Mouse (Mus musculus) embryonic facial prominence, embryonic 14.5 days (tissue): ENCODE measurements around the gene Prickle1. TPM values are rescaled to one million over a fixed set of nuclear protein-coding genes. Genes with fewer than 3 reads are reported as not detected.

Experiments
- ATAC-seq: fragments of 200-750 bp; cut with Nextera tagmentation; 2 replicates; pipeline ENCODE4 v1.8.0; 2017; ENCODE audit warnings: low read depth, moderate number of reproducible peaks, moderate TSS enrichment
- DNase-seq: peaks from one replicate; pipeline ENCODE4 v3.0.0-alpha.2; 2015; ENCODE audit warnings: low spot score
- H3K27ac ChIP-seq: fragments of 300-500 bp; sonication (generic); replicated peaks from 2 replicates; pipeline ENCODE4 v1.5.1; 2014; ENCODE audit warnings: low read depth, mild to moderate bottlenecking, low read length, moderate library complexity
- H3K27me3 ChIP-seq: fragments of 300-500 bp; sonication (generic); replicated peaks from 2 replicates; pipeline ENCODE4 v1.6.1; 2014; ENCODE audit warnings: low read length; ENCODE audit not compliant: control insufficient read depth, insufficient read depth
- H3K36me3 ChIP-seq: fragments of 300-500 bp; sonication (generic); 2 replicates; pipeline ENCODE4 v1.6.1; 2014; ENCODE audit warnings: low read length, mixed read lengths; ENCODE audit not compliant: control insufficient read depth, insufficient read depth
- H3K4me1 ChIP-seq: fragments of 300-500 bp; sonication (generic); 2 replicates; pipeline ENCODE4 v1.6.1; 2014; ENCODE audit warnings: antibody characterized with exemption, low read length; ENCODE audit not compliant: control insufficient read depth, insufficient read depth
- H3K4me2 ChIP-seq: fragments of 300-500 bp; sonication (generic); 2 replicates; pipeline ENCODE4 v1.6.1; 2014; ENCODE audit warnings: low read depth, mild to moderate bottlenecking, low read length, moderate library complexity, mixed read lengths
- H3K4me3 ChIP-seq: fragments of 300-500 bp; sonication (generic); 2 replicates; pipeline ENCODE4 v1.5.1; 2014; ENCODE audit warnings: low read depth, mild to moderate bottlenecking, low read length
- H3K9ac ChIP-seq: fragments of 300-500 bp; sonication (generic); 2 replicates; pipeline ENCODE4 v1.6.1; 2014; ENCODE audit warnings: low read depth, mild to moderate bottlenecking, low read length, moderate library complexity, mixed read lengths
- H3K9me3 ChIP-seq: fragments of 300-500 bp; sonication (generic); 2 replicates; pipeline ENCODE4 v1.6.1; 2016; ENCODE audit warnings: low read length; ENCODE audit not compliant: control insufficient read depth
- WGBS: fragments of 180-500 bp; shearing (Covaris S2); extraction: QIAGEN DNeasy Blood & Tissue Kit; methylation state at CpG from one replicate; pipeline ENCODE4 v1.1.7; 2014; 5-methylcytosine and 5-hydroxymethylcytosine counted together
- polyA plus RNA-seq: library from polyadenylated mRNA; unstranded; fragments of >200 nt; fragmentation: Nextera tagmentation; extraction: Ambion mirVana; gene quantifications from 2 replicates; pipeline ENCODE4 v1.2.1, GENCODE M21; 2014

The Prickle1 gene
- polyA plus RNA-seq = 35.7 and 43.5 TPM in 2 replicates

- Histone ChIP-seq H3K27me3 (no peaks in the 10 kb centered on the region), H3K27ac (peak within 1 kb of the TSS; percentile 96), H3K9me3 (no peaks in the 10 kb centered on the region), H3K9ac (peak within 1 kb of the TSS; percentile 97), H3K4me3 (peak within 1 kb of the TSS; percentile 89), H3K4me1 (peaks cover 30% of the 10 kb centered on the region), H3K4me2 (peak within 1 kb of the TSS; percentile 87), H3K36me3 (no peaks in the 10 kb centered on the region)
- ATAC-seq = peak; percentile 92
- 0% methylated on average over 22 of the region's 60 CpGs for WGBS
- DNase-seq = peak; percentile 93
These were observed at the start of gene Prickle1 for GRCm38 (mm10) chr15:93595746-93596145. Gene Prickle1, minus strand, starts transcription at chr15:93595891.

DNA sequence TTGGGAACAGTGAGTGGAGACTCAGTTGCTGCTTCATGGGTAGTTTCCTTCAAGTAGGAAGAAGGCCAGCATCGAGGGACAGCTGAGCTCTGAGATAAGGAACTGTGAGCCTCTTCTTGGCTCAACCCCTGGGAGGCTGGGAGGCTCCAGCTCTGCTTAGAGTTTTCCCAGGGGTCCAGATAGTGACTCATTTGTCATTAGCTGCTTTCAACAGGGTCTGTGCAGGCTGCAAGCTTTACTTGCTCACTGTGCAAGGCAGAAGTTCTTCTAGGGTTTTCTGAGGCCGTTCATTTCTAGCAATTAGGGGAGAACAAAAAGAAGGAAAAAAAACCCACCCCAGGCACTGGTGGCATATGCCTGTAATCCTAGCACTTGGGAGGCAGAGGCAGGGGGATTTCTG lies 44.5 kb upstream of the Prickle1 start:
- Histone ChIP-seq H3K4me3 (no peak overlapping the region), H3K4me1 (0 out of 2 replicates have a peak, but pooled peaks cover 6% of the 10 kb centered on the region), H3K27me3 (no peaks in the 10 kb centered on the region), H3K9ac (no peak overlapping the region), H3K27ac (no peak overlapping the region), H3K9me3 (0 out of 2 replicates have a peak, but pooled peaks cover 4% of the 10 kb centered on the region), H3K4me2 (no peak overlapping the region), H3K36me3 (no peaks in the 10 kb centered on the region)
- DNase-seq (no peak), ATAC-seq (no peak)
- WGBS = 75% methylated on average over 2 of the region's 2 CpGs

DNA sequence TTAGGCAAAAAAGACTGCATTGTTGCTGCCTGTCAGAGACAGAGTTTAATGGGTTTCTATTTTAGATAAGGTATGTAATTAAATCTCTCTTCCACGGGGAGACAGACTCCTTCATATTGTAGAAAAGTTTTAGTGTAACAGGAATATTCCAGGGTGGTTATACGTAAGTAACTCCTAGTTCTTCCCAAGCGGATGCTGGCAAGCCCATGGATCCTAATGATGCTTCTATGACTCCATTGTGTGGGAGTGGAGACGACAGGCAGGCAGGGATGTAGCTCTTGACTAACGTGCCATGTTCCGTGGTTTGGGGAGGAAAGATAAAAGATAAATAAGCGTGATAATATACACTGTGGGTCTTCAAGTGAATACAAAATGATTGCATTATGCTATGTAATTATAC lies 41.3 kb upstream of the Prickle1 start:
- no peak overlapping the region for H3K4me2 ChIP-seq
- 0 out of 2 replicates have a peak, but pooled peaks cover 4% of the 10 kb centered on the region for H3K9me3 ChIP-seq
- ATAC-seq (no peak), DNase-seq (no peak)
- 0 out of 2 replicates have a peak, but pooled peaks cover 4% of the 10 kb centered on the region for H3K4me1 ChIP-seq
- H3K27ac ChIP-seq = no peak overlapping the region
- H3K4me3 ChIP-seq = no peak overlapping the region
- H3K27me3 ChIP-seq = no peaks in the 10 kb centered on the region
- no peak overlapping the region for H3K9ac ChIP-seq
- 74% methylated on average over 7 of the region's 7 CpGs for WGBS
- H3K36me3 ChIP-seq = no peaks in the 10 kb centered on the region

DNA sequence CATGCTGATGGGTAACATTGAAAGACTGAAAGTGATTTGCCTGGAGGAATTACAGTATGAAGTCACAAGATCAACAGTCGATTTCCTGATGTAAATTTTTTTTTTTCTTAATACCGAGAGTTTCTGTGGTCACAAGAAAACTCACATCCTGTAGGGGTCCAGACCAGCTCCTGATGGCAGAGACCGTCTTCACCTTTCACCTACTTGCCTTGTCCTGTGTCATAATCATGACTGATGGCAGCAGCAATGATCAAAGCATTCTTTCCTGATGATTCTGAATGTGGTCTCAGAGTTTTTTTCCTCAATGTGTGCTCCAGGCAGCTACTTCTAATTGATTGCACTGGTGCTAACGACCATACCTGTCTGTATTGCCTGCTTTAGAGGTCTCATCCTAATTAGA lies 39.9 kb upstream of the Prickle1 start:
- Histone ChIP-seq H3K27ac (no peak overlapping the region), H3K36me3 (no peaks in the 10 kb centered on the region), H3K4me3 (no peak overlapping the region), H3K4me1 (peaks cover 6% of the 10 kb centered on the region; the same call in 1 of the 2 replicates), H3K4me2 (no peak overlapping the region), H3K9me3 (0 out of 2 replicates have a peak, but pooled peaks cover 4% of the 10 kb centered on the region), H3K27me3 (no peaks in the 10 kb centered on the region), H3K9ac (no peak overlapping the region)
- ATAC-seq (no peak), DNase-seq (no peak)
- WGBS = 24% methylated on average over 4 of the region's 4 CpGs

GRCm38 (mm10) chr15:93634536-93634935 lies 38.8 kb upstream of the Prickle1 start:
- H3K27ac ChIP-seq = no peak overlapping the region
- H3K4me1 ChIP-seq = peaks cover 13% of the 10 kb centered on the region; the same call in 1 of the 2 replicates
- 0 out of 2 replicates have a peak, but pooled peaks cover 4% of the 10 kb centered on the region for H3K9me3 ChIP-seq
- H3K4me3 ChIP-seq = no peak overlapping the region
- H3K27me3 ChIP-seq = no peaks in the 10 kb centered on the region
- no peak overlapping the region for H3K4me2 ChIP-seq
- no peak overlapping the region for H3K9ac ChIP-seq
- WGBS = 57% methylated on average over 5 of the region's 5 CpGs
- H3K36me3 ChIP-seq = no peaks in the 10 kb centered on the region
- ATAC-seq (no peak), DNase-seq (no peak)

DNA sequence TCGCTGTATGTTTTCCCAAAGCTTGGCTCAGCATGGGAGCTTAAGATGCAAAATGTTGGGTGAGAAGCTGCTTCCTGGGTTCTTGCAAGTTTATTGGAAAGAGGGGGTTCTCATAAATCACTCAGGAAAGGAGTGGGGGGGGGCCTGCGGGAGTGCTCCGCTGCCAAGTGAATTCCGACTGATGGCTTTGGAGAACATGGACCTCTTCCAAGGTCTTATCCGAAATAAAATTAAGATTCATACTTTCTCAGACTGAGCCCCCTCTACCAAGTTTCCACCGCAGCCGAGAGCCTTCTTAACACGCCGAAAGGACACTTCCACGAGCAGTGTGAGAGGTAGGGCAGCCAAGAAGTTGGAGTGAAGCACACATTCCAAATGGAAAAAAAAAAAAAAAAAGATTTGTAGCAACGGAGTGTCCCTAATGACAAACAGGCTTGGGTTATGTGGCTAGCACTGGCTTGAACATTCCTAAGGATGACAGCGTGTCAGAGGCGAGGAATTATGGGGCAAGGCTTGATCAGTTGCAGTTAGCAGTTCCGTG lies 34.4 kb upstream of the Prickle1 start:
- H3K27ac ChIP-seq = no peak overlapping the region; the same call in 1 of the 2 replicates
- no peaks in the 10 kb centered on the region for H3K36me3 ChIP-seq
- no peaks in the 10 kb centered on the region for H3K9me3 ChIP-seq
- no peak overlapping the region for H3K9ac ChIP-seq
- no peak overlapping the region for H3K4me3 ChIP-seq
- no peaks in the 10 kb centered on the region for H3K27me3 ChIP-seq
- no peak overlapping the region for H3K4me2 ChIP-seq
- H3K4me1 ChIP-seq = peaks cover 18% of the 10 kb centered on the region
- DNase-seq (peak; percentile 71), ATAC-seq (no peak)
- WGBS = 44% methylated on average over 14 of the region's 14 CpGs

DNA sequence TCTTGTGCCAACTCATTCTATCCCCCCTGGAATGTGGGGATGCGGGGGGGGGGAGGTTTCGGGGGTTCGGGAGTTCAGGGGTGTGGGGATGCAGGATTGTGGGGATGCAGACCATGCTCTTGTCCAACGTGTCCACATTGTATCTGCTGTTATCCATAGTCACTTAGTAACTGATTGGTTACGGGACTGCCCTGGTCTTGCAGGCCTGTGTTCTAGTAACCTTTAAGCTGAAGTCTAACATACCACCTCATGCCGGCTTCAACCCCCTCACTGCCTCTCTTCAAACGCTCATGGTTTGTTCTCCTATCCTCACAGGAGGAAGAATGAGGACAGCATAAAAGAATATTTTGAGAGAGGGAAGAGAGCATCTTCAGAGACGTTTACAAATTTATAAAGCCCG lies 33.5 kb upstream of the Prickle1 start:
- H3K36me3 ChIP-seq = no peaks in the 10 kb centered on the region
- H3K9ac ChIP-seq = no peak overlapping the region
- ATAC-seq = no peak
- no peak overlapping the region for H3K4me3 ChIP-seq
- no peaks in the 10 kb centered on the region for H3K27me3 ChIP-seq
- no peak overlapping the region for H3K27ac ChIP-seq
- no peaks in the 10 kb centered on the region for H3K9me3 ChIP-seq
- peaks cover 18% of the 10 kb centered on the region for H3K4me1 ChIP-seq
- no peak for DNase-seq
- WGBS = 89% methylated on average over 9 of the region's 9 CpGs
- no peak overlapping the region for H3K4me2 ChIP-seq

DNA sequence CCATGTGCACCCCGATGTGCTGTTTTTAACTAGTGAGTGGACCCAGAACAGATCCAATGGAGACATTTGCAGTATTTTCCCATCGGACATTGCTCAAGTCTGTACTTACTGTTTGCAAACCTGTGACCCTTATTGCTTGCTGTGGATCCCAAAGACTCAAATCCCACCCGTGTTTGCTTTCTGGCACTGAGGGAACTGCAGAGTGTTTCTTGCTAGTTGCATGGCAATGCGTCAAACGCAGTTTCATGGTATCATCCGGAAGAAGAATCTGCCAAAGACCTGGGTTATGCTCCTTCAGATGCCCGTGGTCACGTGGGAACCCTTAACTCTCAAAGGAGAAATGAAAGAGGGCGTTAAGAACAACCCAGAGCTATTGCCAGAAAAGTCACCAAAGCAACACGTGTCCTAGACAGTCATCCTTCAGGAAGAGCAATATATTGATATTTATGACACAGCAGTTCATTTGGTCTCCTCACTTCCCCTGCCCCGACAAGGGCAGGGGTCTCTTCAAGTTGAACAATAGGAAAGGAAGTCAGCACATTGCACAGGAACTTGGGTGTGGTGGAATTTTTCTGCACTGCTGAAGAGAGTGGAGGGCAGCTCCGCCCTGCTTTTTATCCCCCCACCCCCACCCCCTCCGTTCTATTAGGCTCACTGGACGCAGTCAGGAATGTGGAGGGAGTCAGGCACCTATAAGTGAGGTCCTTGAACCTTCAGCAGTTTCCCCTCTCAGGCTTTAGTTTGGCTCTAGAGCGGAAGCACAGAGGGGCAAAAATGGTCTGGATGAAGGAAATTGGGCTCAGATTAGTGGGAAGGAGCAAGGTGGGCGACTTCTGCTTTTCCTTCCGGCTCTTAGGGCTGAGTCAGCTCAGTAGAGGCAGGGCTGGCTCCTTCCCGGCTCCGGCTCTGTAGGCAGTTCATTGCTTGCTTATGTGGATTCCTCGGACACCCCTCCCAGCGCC lies 32.4 kb upstream of the Prickle1 start:
- Histone ChIP-seq H3K9me3 (no peaks in the 10 kb centered on the region), H3K27me3 (no peaks in the 10 kb centered on the region), H3K36me3 (no peaks in the 10 kb centered on the region), H3K4me2 (no peak overlapping the region), H3K4me1 (peaks cover 18% of the 10 kb centered on the region), H3K9ac (no peak overlapping the region), H3K27ac (no peak overlapping the region), H3K4me3 (no peak overlapping the region)
- 68% methylated on average over 21 of the region's 21 CpGs for WGBS
- ATAC-seq = no peak
- DNase-seq = no peak
